Mouse (Mus musculus): ENCODE results near the gene Prss22.

DNA sequence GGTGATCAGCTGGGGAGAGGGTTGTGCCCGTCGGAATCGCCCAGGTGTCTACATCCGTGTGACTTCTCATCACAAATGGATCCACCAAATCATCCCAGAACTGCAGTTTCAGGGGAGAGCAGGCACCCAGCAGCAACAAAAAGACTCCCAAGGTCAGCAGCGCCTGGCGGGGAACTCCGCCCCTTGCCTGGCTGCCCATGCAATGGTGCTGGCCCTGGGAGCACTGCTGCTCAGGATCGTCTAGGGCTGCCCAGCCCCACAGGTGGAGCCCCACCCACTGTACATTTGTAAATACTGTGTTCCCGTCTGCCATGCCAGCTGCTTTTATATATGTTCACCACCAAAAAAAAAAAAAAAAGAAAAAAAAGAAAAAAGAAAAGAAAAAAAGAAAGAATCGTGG is 47.7 kb upstream of the Prss22 start:
- TF ChIP-seq POLR2A (IDR thresholded peaks at IDR 0.05; ENCODE audit: borderline replicate concordance, low read depth, low read length) (no peak), CTCF (IDR thresholded peaks at IDR 0.05; ENCODE audit: low read depth, low read length) (no peak)
